Mouse (Mus musculus) c-Kit-positive CD71-positive TER-119-negative erythroid progenitor cells, embryonic 14.5 days (primary cell): Measurements from ENCODE around the gene Noa1.
A peak's percentile ranks its signal among the peaks of the same experiment; 100 is the strongest.

Experiments used
- DNase-seq: peaks from one replicate; pipeline ENCODE4 v3.0.0-alpha.2; 2013; ENCODE audit warnings: low read depth

Noa1 gene

DNA sequence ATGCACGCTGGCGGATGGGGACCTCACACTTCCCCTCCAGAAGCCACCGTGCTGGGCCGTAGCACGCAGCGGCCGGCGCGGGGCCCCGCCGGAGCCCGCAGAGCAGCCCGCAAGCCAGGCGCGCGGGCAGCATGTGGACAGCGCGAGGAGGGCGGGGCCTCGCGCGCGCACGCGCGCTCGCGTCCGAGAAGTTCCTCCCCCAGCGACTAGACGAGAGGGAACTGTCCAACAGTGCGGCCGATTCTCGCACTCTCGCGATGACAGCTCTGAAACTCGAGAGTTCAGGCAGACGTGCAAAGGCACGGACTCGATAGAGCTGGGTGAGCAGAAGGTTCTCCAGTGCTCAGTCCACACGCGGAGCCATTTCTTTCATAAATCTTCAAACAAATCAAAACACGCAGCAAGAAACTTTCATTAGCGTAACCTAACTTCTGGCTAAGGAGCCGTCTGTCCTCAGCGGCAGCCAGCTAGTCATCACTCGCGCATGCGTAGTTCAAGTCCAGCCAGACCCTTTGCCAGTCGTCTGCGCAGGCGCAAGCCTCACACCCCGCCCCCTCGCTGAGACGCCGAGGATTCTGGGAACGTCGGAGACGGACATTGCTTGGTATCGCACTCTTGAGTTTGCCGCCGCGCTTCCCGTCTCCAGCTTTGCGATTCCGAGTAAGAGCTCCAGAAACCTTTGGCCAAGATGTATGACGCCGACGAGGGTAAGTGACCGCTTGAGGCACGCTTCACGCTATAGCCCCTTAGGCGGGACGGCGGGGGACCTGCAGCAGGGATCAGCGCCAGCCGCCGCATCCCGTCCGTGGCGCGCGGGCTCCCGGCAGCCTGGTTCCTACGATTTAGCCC, at the start of gene Noa1, which contains the start of gene Polr2b:
Gene Noa1, minus strand, starts transcription at position 161 of the 849 bp plus-strand sequence.
Gene Polr2b, plus strand, starts transcription at position 224 of the 849 bp plus-strand sequence.
- peak; percentile 95 for DNase-seq

DNA sequence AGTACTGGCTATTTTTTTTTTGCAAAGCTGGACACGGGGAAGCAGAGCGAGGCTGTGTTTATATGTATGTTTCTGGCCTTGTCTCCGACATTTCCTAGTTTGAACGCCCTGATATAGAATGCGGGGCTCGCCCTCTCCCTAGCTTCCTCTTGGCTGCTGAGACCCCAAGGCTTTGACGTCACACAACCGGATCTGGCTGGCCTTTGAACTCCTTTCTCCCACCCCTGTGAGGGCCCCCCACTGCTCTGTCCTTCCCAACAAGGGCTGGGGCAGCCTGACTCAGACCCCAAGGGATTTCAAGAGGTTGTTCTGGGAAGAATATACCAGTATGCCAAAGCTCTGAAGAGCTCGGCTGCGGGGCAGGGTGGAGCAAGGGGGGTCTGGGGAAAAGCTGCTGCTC, 48.5 kb upstream of the Noa1 start:
- DNase-seq = no peak

DNA sequence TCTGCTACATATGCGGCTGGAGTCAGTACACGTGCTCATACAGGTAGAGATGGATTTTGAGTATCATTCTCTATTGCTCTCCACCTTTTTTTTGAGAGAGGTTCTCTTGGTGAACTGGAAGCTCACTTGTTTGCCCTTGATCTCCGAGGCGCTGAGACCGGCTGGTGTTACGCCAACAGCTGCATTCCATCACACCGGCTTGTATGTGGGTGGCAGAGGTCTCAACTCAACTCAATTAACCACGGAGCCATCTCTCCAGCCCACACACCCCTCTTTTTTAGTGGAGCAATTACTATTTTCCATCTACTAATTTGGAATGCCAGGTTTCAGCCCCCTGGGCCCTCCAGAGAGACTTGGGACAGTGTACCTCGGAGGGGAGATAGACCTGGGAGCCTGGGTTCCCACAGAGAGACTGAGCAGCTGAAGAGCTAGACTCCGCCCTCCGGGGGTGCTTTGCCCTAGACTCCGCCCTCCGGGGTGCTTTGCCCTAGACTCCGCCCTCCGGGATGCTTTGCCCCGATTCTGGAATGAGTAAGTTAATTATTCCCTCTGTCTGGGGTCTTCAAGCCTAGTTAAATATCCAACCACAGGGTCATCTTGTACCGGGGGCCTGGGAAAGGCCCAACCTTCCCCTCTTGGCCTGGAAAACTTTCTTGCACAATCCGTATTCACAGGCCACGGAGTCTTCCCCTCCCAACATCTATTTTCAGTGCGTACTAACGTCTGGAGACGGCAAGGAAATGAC, 47.7 kb upstream of the Noa1 start:
- DNase-seq = peak; percentile 55

DNA sequence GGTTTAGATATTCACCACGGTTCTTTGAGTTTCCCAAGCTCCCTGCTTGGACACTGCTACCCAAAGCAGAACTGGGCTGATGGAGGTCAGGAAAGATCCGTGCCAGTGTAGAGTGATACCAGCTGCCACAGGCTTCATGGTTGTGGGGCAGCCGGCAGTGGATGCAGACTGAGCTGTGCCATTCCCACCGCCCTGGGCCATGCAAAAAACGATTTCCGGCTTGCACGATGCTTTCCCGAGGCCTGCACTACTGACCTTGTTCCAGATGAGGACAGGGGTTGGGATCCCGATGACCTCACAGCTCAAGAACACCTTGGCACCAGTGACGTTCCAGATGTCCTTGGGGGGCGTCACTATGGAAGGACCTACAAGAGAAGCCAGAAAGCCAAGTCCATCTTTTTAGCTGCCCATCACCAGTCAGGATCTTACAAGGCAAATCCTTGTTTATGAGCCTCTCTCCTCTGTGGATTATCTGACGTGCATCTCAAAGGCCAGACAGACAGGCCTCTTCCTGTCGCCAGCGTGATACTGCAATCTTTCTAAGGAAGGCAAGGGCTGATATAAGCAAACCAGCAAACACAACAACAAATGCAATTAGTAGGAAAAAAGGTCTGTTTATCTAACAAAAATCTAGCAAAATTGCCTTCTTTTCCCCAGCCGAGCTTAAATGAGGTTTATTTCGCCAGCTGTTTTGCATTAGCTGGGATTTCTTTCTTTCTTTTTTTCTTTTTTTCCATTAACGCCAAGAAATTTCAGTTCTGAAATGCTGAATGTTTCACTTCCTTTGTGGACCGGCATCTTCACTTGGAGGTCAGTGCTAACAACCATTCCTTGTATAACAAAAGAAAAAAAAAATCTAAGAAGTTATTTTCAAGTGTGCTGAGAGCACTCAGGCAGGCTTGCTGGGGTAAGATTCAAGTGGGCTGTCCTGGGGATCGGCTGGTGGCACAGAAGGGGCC, 45.7 kb upstream of the Noa1 start:
- DNase-seq = no peak

DNA sequence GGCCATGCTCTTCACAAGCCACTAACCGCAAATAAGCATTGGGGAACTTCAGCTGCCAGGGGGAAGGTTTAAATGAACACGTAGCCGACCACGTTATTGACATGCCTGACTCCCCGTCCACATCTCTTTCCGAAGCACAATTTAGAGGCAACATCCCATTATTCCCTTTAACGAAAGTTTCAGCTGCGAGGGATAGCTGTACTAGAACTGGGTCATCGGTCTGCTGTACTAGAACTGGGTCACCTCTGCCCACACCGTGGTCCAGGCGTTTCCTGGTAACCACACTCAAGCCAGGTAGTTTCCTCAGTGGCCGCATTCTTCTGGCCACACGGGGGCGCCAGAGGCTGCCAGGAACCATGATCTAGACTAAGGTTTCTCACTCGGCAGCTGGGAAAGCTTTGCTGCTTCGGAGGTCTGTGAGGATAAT, 44.5 kb upstream of the Noa1 start:
- DNase-seq = peak; percentile 70

DNA sequence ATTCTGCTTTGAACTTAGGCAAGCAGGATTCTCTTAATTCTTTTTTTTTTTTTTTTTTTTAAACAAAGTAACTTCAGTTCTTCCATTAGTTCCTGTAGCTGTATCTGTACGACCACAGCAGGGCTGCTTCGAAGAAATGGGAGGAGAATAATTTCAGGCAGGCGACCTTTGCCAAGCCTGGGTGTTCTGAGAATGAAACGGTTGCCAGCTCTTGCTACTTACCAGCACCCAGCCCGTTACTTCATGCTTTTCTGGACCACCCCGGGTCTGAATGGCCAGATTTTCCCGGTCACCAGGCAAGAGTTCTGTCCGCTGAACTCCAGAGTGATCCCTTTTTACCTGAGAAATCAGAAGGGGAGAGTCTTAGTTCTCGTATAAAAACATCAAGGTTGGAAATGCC, 41.8 kb upstream of the Noa1 start:
- DNase-seq = no peak

DNA sequence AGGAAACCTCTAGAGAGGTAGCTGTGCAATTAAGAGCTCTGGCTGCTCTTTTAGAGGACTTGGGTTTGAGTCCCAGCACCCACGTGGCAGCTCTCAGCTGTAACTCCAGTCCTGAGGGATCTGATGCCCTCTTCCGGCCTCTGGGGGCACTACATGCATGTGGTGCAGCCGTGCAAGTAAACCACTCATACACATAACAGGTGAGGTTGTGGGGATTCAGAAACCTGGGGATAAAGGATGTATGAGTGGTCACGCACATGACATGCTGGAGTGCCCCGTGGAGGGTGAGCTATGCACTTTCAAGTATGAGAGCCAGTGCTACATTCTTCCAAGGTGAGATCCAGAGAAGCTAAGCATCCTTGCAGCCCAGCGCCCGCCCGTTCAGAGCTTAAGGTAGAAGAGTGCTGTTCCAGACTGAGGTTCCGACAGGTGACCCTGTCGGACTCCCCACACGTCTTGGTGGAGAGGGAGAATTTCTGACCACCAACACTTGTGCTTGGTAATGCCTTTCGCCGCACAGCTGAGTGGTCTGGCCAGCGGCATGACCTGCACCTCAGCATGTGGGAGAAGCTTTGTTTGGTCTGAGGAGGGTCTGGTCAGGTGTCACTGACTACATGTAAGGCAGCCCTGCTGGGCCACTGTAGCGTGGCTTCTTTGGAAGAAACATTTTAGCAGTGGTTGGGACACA, 40.2 kb upstream of the Noa1 start:
- no peak for DNase-seq

DNA sequence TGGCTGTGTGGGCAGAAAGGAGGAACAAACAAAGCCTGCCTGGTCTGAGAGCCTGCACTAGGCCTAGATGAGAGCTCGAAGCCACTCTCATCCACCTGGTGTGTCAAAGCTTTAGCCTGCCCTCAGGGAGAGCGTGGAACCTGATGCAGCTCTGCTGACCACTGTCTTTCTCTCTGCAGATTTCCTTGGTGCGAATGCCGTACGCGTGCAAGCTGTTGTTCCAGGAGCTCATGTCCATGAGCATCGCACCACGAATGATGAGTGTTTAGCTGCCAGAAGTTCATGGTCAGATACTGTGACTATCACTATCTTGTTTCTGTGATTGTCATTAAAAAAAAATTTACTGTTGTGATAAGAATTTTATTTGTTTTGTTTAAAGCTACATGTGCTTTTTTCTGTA, 39.0 kb upstream of the Noa1 start:
- no peak for DNase-seq

DNA sequence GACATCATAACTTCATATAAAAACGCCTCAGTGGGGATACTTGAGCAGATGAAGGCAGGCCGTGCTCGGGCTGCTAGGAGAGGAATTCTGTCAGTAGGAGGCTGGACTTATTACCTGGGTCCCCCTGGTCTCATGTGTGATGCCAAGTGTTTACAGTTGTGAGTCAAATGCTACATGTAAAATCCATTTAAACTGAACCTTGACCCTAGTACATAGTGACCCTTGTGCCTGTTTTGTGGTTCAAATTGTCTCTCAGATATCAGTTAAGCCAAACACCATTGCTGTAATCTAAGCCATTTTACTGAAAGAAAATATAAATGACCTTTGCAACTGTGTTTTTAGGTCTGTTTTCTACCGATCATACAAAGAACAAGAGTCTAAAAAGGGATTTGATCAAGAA, 30.1 kb upstream of the Noa1 start:
- DNase-seq = no peak

DNA sequence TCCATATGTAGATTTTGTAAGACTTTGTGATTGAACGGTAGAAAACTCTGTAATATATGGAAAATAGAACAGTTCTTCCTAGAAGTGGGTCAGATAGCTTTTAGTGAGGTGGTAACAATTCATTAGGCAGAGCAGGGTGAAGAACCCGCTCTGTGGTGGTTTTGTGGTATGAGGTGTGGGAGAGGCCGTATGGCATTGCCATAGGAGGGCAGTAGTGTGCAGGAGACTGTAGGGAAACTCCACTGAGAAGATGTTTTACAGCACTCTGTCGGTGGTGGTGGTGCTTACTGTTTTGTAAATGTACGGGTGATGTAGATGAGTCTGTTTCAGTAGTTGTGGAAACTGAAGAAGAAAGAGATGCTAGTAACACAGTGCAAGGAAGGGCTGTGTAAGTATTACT, 20.3 kb upstream of the Noa1 start:
- no peak for DNase-seq

DNA sequence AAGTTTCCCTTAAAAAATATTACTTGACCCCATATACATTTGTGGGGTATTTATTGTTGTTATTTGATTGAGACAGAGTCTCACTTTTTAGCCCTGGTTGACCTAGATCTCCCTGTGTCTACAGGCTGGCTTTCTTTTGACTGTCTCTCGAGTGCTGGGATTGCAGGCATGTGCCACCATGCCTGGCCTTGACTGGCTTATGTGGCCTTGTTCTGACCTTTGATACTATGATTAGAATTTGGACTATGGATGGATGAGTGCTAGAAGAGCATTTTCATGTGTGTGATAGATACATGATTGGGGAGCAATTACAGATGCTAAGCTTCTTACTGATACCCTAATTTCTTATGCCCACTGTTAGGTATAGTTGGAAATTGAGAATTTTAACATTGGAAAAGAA, 15.1 kb upstream of the Noa1 start:
- DNase-seq = no peak

DNA sequence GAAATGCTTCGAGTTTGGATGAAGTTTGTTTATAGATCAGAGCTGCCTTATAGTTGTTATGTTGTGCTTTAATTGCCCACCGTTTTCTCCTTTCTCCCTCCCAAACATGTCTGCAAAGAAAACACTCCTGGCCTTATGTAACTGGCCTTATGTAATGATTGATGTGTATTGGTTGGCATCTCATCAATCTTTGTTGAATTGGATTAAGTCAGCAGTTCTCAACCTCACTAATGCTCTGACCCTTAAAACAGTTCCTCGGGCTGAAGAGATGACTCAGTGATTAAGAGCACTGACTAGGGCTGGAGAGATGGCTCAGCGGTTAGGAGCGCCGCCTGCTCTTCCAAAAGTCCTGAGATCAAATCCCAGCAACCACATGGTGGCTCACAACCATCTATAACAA, 5.1 kb upstream of the Noa1 start:
- no peak for DNase-seq

DNA sequence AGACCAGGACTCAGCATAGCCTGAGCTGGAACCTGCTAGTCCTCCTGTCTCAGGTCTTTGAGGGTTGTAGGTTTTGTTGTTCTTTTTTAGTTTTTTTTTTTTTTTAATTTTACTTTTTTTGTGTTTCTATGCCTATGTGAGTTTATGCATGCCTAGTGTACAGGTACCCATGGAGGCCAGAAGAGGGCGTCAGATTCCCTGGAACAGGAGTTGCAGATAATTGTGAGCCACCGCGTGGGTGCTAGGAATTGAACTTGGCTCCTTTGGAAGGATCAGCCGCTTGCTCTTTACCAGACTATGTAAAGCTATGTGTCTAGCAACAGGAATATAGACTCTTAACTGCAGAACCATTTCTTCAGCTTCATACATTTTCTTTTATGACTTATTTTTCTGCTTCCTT, 4.3 kb upstream of the Noa1 start:
- no peak for DNase-seq

DNA sequence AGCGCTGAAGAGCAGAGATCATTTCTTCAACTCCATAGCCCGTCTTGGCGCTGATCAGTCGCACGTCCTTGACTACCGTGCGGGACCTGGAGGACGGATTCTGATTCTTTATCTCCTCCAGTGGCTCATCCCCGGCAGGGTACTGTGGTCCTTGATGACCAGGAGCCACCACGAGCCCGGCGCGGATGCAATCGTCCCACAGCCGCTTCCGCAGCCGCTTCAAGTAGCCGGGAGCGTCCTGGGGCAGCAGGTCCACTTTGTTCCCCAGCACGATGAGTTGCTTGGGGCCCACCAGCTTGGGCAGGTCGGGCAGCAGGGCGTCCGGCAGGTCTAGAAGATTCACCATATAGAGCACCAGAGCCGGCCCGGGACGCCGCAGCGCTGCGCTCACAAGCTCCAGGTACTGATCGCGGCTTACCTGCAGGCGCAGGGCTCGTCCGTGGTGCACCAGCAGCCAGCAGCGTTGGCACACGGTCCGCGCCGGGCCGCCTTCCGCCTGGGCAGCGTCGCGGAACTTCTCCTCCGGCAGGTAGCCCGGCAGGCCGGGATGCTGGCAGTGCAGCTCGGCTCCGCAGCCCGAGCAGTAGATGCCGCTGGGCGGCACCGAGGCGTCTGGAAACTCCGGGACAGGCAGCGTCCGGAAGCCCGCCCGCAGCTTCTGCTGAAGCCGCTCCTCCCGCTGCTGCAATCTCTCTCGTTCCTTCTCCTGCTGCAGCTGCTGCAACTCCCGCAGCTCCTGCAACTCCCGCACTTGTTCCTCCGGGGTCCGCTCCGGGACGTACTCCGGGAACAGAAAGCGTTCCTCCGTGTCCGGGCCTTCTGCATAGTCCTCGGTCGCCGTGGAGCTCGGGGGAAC, 605 bp downstream of the Noa1 start:
- no peak for DNase-seq

DNA sequence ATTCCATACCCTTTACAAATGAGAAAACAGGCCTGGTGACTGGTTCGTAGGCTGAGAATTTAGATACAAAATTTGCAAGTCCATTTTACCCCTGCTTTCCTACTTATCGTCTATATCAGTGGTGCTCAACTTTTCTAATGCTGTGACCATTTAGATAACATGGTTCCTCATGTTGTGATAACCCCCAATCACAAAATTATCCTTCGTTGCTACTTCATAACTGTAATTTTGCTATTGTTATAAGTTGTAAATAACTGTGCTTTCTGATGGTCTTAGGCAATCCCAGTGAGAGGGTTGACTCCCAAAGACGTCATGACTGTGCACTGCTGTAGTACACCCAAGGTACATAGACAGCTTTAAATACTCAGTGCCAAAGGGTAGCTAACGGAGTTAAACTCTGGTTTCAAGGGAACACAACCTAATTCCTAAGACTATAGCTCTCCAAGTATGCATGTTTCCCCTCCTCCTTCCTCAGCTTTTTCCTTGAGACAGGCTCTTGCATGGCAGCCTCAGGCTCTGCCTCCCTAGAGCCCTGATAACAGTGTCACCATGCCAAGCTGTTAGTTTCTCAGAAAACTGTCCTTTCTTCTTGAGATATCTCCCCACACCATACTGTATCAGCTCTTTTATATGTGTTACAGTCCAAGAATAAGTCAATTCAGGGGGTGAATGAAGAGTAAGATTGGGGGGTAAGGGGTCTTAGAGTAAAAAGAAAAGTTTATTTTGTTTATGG, 1.9 kb downstream of the Noa1 start:
- DNase-seq = no peak

DNA sequence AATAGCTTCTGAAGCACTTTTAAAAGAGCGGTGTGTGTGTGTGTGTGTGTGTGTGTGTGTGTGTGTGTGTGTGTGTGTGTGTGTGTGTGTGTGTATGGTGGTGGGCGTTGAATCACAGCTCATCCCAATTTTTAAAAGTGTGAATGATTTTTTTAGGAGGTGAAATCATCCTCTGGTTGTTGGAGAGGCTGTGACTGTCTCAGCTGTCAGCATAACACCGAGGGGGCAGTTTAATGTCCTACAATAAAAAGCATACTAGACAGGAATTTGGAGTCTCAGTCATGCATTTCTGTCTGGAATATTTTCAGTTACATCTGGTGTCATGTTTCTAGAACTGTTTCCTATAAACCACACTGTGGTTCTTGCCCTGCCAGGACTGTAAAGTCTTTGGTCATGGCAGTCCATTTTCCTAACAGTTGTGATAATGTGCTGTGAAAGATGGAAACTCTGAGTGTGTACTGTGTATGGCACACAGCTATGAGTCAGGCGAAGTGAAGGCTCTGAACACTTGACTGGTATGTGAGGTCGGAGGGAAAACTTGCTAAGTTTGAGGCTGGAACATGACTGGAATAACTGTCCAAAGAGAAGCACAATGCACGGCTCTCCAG, 8.5 kb downstream of the Noa1 start:
- no peak for DNase-seq

DNA sequence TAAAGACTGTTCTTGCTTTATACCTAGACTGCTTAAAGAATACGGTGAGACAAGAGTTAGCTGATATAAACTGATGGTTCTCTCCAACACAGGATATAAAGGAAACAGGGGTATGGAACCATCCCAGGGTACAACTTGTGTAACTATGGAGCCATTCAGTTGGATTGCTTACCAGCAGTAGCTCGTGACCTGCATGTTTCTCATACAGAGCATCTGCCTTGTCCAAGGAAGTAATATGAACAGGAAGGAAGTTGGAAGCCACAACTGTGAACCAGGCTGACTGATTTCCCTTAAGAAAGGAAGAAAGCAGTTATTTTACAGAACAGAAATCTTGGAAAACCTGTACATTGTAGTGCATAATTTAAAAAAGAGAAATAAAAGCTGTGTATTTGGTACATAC, 10.4 kb downstream of the Noa1 start:
- DNase-seq = no peak

DNA sequence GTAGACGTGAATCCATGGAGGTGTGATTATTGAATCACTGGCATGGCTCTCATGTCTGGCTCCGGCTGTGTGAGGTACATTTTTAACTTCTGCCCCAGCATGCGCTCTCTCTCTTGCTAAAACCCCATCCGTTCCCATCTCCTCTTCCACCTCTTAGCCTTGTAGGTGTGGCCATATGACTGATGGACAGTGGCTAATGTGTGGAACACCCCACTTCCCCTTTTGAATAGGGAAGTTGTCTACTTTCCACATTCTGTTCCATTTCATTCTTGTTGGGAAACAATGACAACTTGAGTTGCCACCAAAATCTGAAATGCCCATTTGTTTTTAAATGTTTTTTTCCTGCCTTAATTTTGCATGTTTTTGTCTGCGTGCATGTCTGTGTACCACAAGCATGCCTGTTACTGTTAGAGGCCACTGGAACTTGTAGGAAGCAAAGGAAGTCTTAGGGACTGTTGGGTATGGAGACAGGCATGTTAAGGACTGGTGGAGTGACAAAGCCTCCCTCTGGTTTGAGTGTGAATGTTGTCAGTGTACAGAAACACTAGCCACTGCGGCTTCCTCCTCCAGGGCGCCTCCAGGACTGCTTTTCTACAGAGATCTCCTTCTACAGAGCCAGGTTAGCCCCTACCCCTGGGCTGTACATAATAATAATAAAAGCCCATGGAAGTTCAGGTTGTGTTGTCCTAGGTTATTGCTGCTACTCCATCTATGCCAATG, 16.9 kb downstream of the Noa1 start:
- DNase-seq = no peak

DNA sequence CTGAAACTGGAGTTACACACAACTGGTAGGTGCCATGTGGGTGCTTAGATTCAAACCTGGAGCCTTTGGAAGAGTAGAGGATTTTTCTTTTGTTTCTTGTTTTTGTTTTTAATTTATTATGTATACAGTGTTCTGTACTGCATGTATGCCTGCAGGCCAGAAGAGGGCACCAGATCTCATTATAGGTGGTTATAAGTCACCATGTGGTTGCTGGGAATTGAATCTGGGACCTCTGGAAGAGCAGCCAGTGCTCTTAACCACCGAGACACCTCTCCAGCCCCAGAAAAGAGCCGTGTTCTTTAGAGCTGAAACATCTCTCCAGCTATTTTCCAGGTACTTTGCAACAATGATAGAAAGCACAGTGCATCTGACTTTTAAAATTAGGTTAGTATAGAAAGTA, 19.3 kb downstream of the Noa1 start:
- no peak for DNase-seq
